Mouse (Mus musculus) adrenal gland, postnatal 4 days (tissue): ENCODE results near the gene Larp1. TPM values are rescaled to one million over a fixed set of nuclear protein-coding genes. Genes with fewer than 3 reads are reported as not detected.
"Not testable (repeated sequence)": the region's sequence is repeated elsewhere in the genome, so short reads cannot be mapped to it uniquely, and the experiment has no call there.

Experiments used
- DNase-seq, 2 experiments: peaks; one replicate each; pipeline ENCODE4 v3.0.0; 2021 to 2022; ENCODE audit warnings: low spot score in 2 of 2, mixed read lengths in 2 of 2
- total RNA-seq, 2 experiments: library from RNA; stranded (reverse); gene quantifications; 2 replicates each; pipeline ENCODE4 v1.2.3; 2021

The Larp1 gene
- total RNA-seq, 2 experiments from 2014 or later = 103 to 106 TPM

DNA sequence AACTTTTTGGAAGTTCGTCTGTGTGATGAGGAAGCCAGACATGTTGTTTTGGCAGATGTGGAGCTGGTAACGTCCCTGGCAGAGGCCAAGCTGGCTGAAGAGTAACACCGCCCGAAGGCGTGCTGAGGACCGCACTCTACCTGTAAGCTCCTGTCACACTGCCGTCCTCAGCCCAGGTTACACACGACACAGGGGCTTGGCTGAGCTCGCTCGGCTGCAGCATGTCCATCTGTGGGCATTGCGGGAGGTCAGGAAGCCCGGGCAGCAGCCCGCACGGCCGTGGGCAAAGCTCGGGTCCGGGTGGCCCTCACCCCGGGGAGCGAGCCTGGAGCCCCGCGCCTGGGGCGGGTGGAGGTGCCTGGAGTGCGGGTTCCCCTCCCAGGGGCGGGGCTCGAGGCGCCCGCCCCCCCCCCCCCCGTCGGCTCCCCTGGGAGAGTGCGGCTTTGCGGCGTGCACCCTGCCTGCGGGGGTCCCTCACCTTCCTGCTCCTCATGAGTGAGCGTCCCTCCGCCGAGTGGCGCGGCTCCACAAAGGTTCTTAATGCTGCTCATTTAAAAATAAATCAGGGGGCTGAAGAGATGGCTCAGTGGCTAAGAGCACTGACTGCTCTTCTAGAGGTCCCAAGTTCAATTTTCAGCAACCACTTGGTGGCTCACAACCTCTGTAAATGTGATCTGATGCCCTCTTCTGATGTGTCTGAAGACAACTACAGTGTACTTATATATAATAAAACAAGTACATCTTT, 88.9 kb downstream of the Larp1 start:
- DNase-seq = no peak

- not testable (repeated sequence) for DNase-seq
Measured at GRCm38 (mm10) chr11:58098366-58098720, 89.5 kb downstream of the Larp1 start.

DNA sequence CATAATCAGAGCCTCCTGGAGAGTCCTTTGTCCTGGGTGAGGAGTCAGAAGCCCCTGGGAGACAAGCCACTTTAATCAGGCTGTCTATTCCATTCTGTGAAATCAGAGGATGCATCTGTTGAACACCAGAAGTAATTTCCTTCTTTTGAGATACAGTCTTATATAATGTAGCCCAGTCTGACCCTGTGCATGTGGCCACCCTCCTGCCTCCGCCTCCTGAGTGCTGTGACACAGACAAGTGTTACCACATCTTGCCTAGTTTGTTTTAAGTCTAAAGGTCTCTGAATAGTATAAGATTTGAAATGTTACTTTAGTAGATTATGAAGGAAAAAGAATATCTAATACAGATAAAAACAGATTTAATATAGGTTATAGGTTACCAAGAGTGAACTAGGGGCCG, 91.1 kb downstream of the Larp1 start:
- DNase-seq = no peak

DNA sequence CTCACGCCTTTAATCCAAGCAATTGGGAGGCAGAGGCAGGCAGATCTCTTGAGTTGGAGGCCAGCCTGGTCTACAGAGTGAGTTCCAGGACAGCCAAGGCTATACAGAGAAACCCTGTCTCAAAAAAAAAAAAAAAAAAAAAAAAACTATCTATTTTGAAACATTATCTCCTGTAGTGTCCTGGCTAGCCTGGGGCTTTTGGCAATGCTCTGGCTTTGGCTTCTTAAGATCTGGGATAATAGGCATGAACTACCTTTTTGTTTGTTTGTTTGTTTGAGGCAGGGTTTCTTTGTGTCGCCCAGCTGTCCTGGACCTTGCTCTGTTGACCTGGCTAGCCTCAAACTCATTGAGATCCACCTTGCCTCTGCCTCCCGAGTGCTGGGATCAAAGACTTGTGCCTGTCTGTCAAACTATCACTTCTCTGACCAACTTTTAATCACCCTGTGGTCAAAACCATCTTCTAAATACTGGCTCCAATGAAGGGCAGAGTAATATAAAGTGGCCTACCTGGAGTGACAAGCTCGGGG, 92.4 kb downstream of the Larp1 start:
- no peak for DNase-seq

GRCm38 (mm10) chr11:58102146-58102545, 93.3 kb downstream of the Larp1 start:
- DNase-seq = no peak

- no peak for DNase-seq
Measured at GRCm38 (mm10) chr11:58102581-58103343, 93.9 kb downstream of the Larp1 start.

- no peak for DNase-seq
Measured at GRCm38 (mm10) chr11:58103344-58103653, 94.4 kb downstream of the Larp1 start.

- peak; percentile 97 to 99 for DNase-seq
Measured at GRCm38 (mm10) chr11:58103697-58104306, 94.9 kb downstream of the Larp1 start, which contains the start of gene Cnot8. Gene Cnot8 (plus strand): TSS chr11:58104153.

GRCm38 (mm10) chr11:58104351-58104791, 95.5 kb downstream of the Larp1 start:
- no peak for DNase-seq

DNA sequence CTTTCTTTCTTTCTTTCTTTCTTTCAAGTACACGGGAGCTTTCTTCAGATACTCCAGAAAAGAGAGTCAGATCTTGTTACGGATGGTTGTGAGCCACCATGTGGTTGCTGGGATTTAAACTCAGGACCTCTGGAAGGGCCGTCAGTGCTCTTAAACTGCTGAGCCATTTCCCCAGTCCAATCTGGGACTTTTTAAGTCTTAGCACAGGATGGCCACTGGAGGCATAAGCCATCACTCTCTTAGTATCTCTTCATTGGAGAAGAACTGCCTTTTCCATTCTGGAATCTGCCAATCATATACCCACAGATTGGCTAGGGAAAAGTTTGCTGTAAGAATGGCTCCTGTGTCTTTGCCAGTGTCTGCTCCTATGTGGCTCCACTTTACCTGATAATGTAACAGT, 98.1 kb downstream of the Larp1 start:
- no peak for DNase-seq

GRCm38 (mm10) chr11:58107664-58108337, 98.9 kb downstream of the Larp1 start:
- no peak for DNase-seq

Other genes starting within 250 kb of the Larp1 start
- 10 to 100 TPM; 45.3 to 49.8 TPM for gene Sap30l, start 207.4 kb upstream of the Larp1 start, total RNA-seq
- gene Hand1, start 176.2 kb upstream of the Larp1 start, total RNA-seq = 10 to 100 TPM; 21.4 to 25.6 TPM
- under 1 TPM; 0.20 TPM for gene Gm12248, start 84.1 kb downstream of the Larp1 start, total RNA-seq
- gene Cnot8, start 95.1 kb downstream of the Larp1 start, total RNA-seq = 10 to 100 TPM; 56.0 to 57.3 TPM
- 10 to 100 TPM; 19.9 to 26.3 TPM for gene Gemin5, start 159.5 kb downstream of the Larp1 start, total RNA-seq
- gene Mrpl22, start 162.6 kb downstream of the Larp1 start, total RNA-seq = 10 to 100 TPM; 68.2 to 74.2 TPM
- gene Igtp, start 190.5 kb downstream of the Larp1 start, total RNA-seq = 10 to 100 TPM in 1 of 2 experiments, 1 to 10 TPM in 1; 9.8 to 15.3 TPM
- 10 to 100 TPM; 10.7 to 14.4 TPM for gene Irgm2, start 190.6 kb downstream of the Larp1 start, total RNA-seq